Mouse (Mus musculus) heart, postnatal 36 days (tissue): ENCODE data around the gene Cdk5. TPM values are rescaled to one million over a fixed set of nuclear protein-coding genes. Genes with fewer than 3 reads are reported as not detected.
"Not testable (repeated sequence)": the region's sequence is repeated elsewhere in the genome, so short reads cannot be mapped to it uniquely, and the experiment has no call there.

Experiments used
- DNase-seq, 2 experiments: peaks; one replicate each; pipeline ENCODE4 v3.0.0; 2021 to 2022
- intact Hi-C: fragments of 180-260 bp; cut with DNase I; formaldehyde crosslinking; loops from one replicate; pipeline ENCODE4 v1.15.1; 2025
- total RNA-seq, 2 experiments: library from RNA; stranded (reverse); gene quantifications; 2 replicates each; pipeline ENCODE4 v1.2.3; 2021

Gene Cdk5
- total RNA-seq, 2 experiments from 2014 or later = 22.5 to 23.0 TPM

DNA sequence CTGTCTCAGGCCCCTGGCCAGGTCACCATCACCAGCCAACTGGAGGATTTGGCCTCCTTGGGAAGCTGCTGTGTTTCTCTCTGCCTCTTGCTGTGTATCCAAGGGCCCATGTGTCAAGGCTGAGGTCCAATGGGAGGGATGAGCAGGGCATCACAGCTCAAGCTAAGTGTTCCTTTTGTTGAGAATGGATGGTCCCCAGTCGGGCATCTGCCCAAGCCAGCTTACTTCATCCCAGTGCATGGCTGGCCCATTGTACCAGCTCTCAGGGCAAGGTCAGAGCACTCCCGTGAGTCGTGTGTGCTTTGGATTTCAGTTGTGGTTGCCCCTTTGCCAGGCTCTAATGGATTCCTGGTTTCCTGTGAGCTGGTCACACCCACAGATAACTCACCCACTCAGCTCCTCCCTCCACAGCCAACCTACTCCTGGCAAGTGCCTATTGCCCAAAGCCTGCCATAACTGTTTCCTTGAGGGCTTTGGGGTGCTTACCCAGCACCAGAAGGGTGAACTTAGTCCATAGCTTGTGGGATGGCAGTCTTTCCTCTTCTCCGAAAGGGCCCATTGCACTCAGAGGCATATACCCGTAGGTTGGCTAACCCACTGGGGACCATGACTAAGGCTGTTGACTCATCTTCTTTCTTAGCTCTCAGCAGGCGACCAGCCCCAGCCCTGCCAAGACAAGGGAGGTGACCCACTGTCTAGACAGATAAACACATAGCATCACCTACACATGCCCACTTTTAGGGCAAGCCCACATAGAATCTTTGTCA is 18.6 kb downstream of the Cdk5 start:
- intact Hi-C loops = no loop called here

DNA sequence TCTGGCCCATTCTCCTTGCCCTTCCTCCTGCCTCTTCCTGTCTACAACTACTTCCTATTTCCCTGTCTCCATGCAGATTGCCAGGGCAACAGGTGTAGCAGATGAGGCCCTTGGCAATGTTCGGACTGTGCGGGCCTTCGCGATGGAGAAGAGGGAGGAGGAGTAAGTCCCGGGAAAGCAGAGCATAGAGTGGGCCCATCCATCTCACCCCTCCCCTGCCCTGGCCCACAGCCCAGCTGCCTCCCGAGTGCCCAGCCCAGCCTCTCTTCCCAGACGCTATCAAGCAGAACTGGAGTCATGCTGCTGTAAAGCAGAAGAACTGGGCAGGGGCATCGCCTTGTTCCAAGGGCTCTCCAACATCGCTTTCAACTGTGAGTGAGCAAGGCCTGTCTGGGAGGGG is 21.4 kb downstream of the Cdk5 start:
- intact Hi-C loops = no loop called here
- no peak for DNase-seq

More for the DNA sequence above, 18.6 kb downstream of the Cdk5 start:
- no peak for DNase-seq

DNA sequence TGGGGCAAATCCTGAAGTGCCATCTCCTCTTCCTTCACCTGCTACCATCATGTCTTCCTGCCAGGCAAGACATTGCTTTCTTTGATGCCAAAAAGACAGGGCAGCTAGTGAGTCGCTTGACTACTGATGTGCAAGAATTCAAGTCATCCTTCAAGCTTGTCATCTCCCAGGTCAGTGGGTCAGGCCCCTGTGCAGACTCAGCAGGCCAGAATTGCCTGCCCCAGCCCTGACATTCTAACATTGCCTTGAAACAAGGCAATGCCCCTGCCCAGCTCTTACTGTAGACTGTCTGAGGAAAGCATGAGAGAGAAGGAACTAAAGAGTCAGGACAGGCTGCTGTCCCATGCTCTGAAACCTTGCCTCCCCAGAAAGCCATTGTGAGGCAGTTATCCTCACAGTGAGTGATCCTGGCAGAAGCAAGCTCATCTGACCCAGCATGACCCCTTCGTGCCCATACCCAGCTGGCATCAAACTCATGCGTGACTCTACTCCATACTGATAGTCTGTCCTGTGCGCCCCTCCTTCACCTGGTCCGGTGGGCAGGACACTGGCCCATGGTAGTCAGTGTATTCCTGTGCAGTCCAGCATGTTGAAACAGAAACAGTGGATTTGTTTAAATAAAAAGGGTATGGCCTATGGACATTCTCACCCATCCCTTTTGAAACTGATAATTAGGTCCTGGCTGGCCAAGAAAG is 22.3 kb downstream of the Cdk5 start:
- intact Hi-C loops = no loop called here
- DNase-seq = no peak

DNA sequence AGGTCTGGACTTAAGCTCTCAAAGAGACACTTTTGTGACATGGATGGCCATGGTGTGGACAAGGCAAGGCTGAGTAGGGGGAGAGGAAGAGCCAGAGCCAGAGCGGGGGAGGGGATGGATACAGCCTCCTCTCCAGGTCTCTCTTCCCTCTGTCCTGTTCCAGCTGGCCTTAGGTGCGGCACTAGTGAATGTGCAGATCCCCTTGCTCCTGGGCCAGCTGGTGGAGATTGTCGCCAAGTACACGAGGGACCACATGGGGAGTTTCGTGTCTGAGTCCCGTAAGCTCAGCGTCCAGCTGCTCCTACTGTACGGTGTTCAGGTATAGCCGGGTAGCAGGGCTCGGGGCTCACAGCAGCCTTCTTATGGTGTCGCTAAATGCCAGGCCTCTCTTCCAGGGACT is 23.0 kb downstream of the Cdk5 start:
- DNase-seq = no peak
- intact Hi-C loops = no loop called here

DNA sequence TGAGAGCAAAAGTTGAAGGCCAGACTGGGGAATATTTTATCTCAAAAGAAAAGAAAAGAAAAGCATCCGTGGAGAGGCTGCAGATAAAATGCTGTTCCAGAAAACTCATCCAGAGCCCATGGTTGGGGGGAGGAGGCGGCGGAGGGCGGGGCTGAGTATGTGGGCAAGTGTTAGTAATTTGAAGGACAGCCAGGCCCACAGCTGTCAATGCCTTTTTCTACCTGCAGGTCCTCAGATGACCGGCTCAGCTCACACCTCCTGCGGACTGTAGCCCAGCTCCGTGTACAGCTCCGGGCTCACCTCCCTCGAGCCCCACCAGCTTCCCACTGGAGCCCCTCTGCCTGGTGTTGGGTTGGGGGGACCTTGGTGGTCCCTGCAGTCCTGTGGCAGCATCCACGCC is 23.6 kb downstream of the Cdk5 start:
- no peak for DNase-seq
- intact Hi-C loops = no loop called here

DNA sequence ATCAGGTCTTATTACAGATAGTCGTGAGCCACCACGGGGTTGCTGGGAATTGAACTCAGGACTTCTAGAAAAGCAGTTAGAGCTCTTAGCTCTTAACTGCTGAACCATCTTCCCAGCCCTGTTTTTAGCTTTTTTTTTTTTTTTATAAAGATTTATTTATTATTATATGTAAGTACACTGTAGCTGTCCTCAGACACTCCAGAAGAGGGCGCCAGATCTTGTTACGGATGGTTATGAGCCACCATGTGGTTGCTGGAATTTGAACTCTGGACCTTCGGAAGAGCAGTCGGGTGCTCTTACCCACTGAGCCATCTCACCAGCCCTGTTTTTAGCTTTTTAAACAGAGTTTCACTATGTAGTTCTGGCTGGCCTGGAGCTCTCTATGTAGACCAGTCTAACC is 27.1 kb downstream of the Cdk5 start:
- intact Hi-C loops = loop anchor here (2.0 kb wide), 1 partner anchor 27 kb away; the partner anchor contains the start of genes Cdk5 and Slc4a2
- not testable (repeated sequence) for DNase-seq

DNA sequence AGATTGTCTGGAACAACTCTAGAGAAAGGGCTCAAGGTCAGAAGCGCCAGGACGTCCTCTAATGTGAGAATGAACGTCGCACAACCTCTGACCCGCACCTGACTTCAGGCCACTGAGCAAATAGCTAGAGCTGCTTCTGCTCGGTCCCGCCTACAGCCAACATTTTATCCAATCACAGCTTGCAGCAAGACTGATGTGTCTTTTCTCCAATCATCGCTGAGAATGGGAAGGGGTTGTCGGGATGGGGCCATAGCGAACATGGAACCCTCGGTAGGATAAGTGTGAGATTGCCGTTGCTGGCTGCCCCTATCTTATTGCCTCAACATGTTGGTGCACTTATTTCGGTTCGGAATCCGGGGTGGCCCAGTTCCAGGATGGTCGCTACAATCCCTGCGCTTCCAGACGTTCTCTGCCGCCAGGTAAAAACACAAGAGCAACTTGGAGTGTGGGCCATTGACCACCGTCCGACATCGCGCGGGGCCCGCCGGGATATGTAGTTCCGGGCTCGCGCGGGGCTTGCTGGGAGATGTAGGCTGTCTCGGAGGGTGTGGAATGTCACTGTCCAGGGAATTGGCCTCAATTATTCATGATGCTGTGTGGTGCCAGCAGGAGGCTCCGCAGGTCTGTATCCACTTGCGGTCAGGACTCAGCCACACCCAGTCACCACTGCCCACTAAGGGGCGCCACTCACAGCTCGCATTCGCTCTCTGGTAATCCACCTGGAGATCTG is 29.0 kb downstream of the Cdk5 start:
- intact Hi-C loops = no loop called here
- DNase-seq = peak; percentile 93 to 95

DNA sequence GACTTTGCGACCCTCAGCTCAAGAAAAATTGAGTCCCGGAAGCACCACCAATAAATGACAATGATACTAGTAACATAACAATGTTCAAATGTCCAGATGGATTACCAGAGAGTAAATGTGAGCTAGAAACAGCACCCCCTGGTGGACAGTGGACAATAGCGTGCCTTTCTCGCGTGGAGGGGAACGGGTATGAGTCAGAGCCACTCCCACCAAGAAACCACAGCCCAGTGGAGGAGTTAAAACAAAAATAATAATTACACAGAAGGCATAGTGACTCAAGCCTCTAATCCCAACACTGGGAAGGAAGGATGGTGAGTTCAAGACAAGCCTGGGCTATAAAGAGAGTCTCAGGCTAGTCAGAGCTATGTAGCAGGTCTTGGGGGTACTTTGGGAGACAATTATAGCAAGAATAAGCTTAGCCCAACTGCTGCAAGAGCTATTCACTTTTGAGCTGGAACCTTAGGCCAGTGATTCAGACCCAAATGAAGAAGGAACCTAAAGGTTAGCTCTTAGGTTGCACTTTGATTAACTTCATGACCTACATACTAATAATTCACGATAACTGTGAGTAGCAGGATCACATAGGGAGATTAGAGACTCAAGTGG is 29.8 kb downstream of the Cdk5 start, which contains the start of gene Abcb8:
Gene Abcb8, plus strand, starts transcription at position 272 of the 606 bp plus-strand sequence.
- intact Hi-C loops = loop anchor here (2.0 kb wide), 1 partner anchor 33 kb away; no protein-coding TSS in a partner anchor
- peak; percentile 84 to 86 for DNase-seq

DNA sequence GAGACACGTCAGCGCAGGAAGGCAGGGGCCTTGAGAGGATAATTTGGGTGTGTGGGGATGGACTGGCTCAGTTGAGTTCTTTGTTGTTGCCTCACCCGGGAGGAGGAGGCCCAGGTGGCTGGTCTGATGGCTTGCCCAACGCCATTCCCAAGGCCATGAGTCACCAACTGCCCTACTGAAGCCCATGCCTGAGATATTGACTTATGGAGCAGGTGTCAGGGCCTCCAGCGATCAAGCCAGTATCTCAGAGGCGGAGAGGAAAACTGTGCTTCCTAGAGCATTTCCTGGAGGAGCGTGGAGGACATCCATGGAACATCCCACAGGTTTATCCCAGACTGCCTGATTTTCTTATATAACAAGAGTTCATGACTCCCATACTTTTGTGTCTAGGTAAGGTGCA is 30.6 kb downstream of the Cdk5 start:
- no peak for DNase-seq
- intact Hi-C loops = loop anchor here (2.0 kb wide), 1 partner anchor 32 kb away; no protein-coding TSS in a partner anchor

DNA sequence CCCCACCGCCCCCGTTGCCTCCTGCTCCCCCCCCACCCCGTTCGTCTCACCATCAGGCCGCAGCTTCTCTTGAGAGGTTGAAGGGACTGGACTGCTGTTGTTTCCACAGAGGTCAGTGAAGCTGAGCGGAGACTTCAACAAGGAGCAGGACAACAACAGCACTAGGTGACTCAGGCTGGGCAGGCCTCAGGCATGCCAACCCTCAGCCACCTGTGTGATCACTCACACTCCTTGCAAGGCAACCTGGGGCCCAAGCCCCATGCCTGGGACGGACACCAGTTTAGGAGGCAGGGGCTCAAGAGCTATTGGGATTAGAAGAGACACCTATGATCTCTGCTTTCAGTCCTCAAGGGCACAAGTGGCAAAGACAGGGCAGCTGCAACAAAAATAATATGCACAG is 31.5 kb downstream of the Cdk5 start, which contains the start of gene Atg9b:
Gene Atg9b, minus strand, starts transcription at position 280 of the 400 bp plus-strand sequence.
- DNase-seq = no peak
- intact Hi-C loops = loop anchor here (2.0 kb wide), 1 partner anchor 31 kb away; no protein-coding TSS in a partner anchor

DNA sequence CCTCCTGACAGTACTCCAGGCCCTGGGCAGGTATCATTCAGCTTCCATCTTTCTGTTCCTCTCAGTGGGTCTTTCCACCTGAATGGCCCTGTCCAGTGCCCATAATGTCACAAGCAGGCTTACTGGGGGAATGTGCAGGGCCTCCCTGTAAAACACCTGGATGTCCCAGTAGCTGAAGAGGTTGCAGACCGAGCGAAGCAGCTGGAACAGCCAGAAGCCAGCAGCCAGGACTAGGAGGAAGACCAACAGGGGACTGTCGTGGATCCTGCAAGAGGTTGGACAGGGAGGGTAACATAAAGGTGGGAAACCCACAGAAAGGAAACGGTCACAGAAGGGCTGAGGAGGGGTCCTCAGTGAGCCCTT is 33.7 kb downstream of the Cdk5 start:
- intact Hi-C loops = no loop called here
- DNase-seq = no peak

DNA sequence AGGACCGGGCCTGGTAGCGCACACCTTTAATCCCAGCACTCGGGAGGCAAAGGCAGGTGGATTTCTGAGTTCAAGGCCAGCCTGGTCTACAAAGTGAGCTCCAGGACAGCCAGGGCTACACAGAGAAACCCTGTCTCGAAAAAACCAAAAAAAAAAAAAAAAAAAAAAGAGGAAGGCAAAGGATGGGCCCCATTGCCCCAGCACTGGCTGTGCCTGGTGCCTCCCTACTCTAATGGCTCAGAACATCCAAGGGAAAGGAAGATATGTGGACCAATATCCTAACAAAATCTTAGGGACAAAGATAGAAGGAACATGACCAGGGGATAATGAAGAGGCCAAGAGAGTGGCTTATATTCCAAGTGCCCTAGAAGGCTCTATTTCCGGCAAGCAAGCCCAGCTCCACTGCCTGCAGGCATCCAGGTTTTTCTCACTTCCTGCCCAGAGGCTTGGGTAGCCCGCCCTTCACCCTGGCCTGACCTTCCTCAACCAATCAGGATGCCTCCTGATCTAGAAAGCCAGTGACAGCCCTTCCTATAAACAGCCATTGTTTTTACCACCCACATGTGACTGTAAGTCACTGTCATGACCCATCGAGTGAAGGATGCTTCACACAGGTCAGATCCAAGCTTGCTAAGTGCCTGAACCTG is 34.2 kb downstream of the Cdk5 start:
- DNase-seq = no peak
- intact Hi-C loops = no loop called here

DNA sequence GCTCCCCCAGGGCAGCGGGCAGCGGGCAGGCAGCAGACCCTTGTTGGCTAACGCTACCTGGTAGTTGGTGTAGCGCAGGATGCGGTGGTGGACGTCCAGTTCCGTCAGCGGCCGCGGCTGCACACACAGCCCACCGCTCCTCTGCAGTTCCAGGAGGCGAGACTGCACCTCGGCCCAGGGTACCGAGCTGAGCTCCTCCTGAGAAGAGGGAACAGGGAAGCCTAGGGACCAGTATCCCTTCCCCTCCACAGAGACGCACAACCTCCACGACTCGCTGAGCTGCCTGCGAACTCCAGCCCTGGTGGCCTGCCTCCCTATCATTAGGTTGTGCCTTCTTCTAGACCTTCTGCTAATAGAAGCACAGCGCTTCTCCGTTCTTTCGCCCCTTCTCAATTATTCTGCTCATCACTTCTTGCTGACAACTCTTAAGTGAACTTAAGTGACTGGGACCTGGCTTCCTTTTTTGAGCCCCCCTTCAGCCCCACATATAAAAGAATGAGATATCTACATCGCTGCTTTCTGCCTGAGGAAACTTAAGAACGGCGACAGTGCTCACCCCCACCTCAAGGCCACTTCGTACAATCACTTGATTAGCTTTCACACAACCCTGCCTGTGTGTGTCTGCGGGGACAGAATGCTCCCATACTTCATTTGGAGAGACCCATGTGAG is 34.9 kb downstream of the Cdk5 start:
- DNase-seq = no peak
- intact Hi-C loops = no loop called here

DNA sequence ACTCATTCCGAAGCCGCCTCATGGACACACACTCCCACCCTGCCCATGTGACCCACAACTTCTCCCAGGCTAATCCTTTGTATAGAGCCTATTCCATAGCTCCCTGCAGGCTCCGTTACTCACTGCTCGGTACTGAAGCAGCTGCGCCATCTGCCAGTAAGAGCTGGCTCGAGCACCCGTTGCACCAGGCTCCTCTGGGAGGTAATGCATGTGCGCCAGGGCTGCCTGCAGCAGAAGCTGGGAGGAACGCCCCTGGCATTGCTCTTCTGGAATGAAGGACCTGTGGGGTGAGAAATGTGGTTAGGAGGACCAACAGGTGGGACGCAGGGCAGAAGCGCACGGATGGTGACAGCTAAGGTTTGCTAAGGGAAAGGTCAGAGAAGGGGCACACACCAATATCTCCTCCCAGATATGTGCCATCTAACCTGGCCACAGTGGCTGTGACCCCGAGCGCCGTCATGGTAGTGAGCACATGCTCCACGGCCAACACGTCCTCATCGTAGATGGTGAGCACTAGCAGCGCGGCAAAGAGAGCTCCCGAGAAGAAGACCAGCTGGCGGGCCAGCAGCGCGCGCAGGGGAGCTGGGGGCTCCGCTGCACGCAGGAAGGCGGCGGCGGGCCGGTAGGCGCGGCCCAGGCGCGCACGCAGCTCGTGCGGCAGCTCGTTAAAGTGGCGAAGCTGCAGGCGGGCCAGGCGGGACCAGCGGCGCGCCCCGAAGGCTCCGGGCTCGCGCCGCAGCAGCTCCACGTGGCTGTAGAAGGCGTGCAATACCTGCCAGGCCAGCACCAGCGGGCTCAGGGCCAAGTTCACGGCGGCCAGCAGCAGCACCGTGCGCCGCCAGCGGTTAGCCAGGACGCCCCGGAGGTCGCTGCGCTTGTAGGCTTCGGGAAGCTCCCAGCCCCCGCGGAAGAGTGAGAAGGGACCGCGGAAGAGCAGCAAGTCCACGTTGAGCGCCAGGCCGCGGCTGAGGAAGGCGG is 35.8 kb downstream of the Cdk5 start:
- DNase-seq = peak; percentile 72 to 75
- intact Hi-C loops = no loop called here

DNA sequence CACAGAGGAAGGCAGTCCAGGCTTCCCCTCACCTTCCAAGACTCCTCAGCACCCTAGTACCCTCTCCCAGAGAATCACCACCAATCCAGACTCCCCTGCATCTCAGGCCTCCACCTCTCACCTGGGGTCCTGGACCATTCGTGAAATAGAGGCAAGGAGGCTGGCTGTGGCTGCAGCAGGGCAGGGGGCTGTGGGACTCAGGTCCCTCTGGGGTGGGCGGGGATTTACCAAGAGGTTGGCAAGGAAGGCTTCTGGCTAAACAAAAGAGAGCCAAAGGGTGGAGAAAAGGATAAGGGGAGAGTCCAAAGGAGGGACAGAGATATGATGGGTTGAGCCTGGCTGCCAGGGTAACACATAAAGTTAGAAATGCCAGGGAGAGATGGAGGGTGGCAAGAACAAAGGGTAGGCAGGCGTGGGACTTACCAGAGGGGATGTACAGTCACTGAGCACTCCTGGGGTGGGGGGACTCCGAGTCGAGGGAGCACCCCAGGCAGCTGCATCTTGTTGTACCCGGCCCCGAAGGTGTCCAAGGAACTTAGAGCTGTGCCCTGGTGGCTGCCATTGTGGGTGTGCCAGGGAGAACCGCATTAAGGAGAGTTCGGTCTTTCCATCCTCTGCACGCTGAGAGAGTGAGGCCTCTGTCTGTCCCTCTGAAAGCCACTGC is 37.3 kb downstream of the Cdk5 start:
- intact Hi-C loops = no loop called here
- DNase-seq = no peak

DNA sequence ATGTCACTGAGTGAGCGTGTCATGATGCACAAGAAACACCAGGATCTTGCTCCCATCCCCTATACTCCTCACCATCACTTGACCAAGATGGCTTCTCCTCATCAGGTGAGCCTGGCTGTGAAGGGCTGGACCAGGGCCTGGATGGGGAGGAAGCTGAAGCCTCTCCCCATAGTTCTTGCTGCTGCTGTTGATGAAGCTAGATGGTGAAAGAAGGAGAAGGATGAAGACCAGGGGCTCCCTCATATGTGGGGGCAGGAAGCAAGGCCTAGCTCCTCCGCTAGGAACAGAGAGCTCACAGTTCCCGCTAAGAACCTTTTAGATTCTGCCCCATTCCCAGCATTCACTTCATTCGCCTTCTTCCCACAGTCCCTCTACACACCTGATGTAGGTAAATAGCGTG is 38.0 kb downstream of the Cdk5 start:
- intact Hi-C loops = no loop called here
- no peak for DNase-seq

DNA sequence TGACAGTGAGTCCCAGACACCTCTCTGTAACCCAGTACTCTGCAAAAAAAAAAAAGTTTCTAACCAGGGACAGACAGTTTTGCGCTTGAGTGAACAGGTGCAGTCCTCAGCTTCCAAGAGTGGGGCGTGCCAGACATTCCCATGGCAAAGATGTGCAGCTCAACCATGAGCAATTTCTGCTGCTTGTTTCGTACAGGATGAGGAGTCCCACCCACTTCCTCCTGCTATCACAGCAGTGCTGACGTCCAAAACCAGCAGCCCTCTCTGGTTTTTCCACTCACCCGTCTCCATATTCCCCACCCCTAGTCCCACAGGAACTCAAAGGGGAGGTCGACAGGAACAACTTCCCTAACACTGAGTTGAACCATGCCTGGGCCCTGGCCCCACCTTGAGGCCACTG is 38.9 kb downstream of the Cdk5 start:
- DNase-seq = peak; percentile 53 to 56
- intact Hi-C loops = no loop called here
